Mouse (Mus musculus) E14TG2a.4 (cell line): ENCODE data around the gene Tbl1x.

Source experiments
- CTCF ChIP-seq: conservative IDR thresholded peaks from 2 replicates; pipeline ENCODE4 v1.5.1; 2014; ENCODE audit warnings: low read length
- POU5F1 ChIP-seq: IDR thresholded peaks from 2 replicates; pipeline ENCODE4 v1.6.1; 2014; ENCODE audit warnings: low read length, borderline replicate concordance

DNA sequence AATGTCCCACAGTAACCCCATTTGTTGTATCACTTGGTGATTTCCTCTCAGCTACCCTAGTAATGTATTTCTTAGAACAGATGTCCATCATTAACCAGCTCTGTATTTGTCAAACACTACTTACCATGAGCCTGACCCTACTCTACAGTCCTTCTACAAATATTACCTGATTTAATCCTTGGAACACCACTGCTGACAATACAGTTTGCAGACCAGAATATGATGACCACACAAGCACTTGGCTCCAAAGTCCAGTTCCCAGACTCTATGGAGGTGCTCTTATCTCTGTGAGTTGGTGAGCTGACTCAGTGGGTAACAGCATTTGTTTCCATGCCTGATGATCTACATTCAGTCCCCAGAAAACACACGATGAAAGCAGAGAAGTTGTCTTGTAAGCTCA is 37.3 kb upstream of the Tbl1x start:
- TF ChIP-seq CTCF (no peak), POU5F1 (no peak)
